ENCODE assay signal across 17 mouse cellular contexts in the genomic region with DNA sequence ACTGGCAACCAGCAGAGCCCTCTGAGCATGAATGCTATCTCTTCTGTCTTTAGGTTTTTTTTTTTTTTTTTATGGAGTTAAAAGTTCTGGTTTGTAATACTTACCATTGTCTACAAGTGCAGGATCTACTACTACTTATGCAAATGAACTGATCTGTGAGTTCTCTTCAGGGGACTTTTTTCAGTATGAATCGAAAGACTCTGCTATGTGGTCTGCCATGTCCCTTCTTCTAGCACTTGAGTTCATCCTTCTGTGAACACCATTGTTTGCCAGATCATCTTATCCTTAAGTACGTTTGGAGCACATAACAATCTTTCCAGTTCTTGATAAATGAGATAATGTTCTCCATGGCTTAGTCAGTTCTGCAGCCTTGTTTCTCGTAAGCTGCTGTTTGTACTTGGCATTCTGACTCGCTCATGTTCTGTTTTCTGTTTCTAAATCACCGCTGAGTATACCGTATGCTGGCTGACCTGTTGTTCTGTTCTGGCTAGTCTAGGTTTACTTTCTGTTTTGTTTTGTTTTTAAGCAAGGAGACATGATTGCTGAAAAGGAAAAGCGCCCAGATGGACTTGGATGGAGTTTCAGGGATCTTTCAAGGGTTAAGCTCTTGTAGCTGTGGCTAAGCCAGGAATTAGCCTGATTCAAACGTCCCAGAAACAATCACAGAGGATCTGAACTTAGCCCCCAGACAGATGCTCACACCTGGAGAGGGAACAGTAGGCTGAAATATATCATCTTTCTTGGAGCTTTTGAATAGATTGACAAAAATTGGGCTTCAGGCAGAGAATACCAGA. TPM values are rescaled to one million over a fixed set of nuclear protein-coding genes. Genes with fewer than 3 reads are reported as not detected.
DNase-seq lines count a peak whose midpoint lies in the region; ATAC-seq and TF ChIP-seq lines count a peak whose summit lies in the region.
"Had no signal": no experiment of that assay in that cellular context is flagged by ENCODE, and none has a peak within 500 bp of the region (broad histone marks: within the 10 kb centered on the region; RNA-seq: fewer than 3 reads in every experiment).

No protein-coding gene starts in this region.

- no peaks in the 10 kb centered on the region for H3K9me3 ChIP-seq in midbrain, embryonic 16.5 days (replicated peaks; ENCODE audit: control insufficient read depth, low read length, poor library complexity, severe bottlenecking)
- H3K9me3 ChIP-seq: forebrain, embryonic 15.5 days; heart, embryonic 15.5 days; kidney, embryonic 15.5 days had no signal

- DNase-seq in gastrocnemius, adult 18-20 months (ENCODE audit: low spot score), result peak; percentile 3
- no peak for DNase-seq in gastrocnemius, postnatal 10 days
- peak; percentile 4 for DNase-seq in urinary bladder, postnatal 14 days (ENCODE audit: low spot score)
- DNase-seq in urinary bladder, postnatal 4 days (ENCODE audit: low spot score in 2 of 2), result no peak
- no peak for DNase-seq in ovary, postnatal 14 days (ENCODE audit: low spot score)
- DNase-seq: adrenal gland, postnatal 36 days; cerebellum, adult 9-10 months; layer of hippocampus, postnatal 36 days; lung, postnatal 10 days; right cerebral cortex, postnatal 4 days had no signal

- H3K36me3 ChIP-seq in small intestine, adult 2 months (ENCODE audit: control insufficient read depth, insufficient read depth, low read length), result no peaks in the 10 kb centered on the region
- H3K36me3 ChIP-seq in midbrain, embryonic 16.5 days (ENCODE audit: control insufficient read depth, insufficient read depth, low read length), result no peaks in the 10 kb centered on the region
- H3K36me3 ChIP-seq: forebrain, embryonic 15.5 days; heart, embryonic 15.5 days; kidney, embryonic 15.5 days had no signal

- H3K27ac ChIP-seq in small intestine, adult 2 months (ENCODE audit: insufficient read depth, low read depth, low read length), result peak overlapping the region; percentile 59
- no peak overlapping the region for H3K27ac ChIP-seq in midbrain, embryonic 16.5 days (ENCODE audit: low read length)
- H3K27ac ChIP-seq: forebrain, embryonic 15.5 days; heart, embryonic 15.5 days; kidney, embryonic 15.5 days; liver, embryonic 14.5 days had no signal

- H3K4me1 ChIP-seq in small intestine, adult 2 months (ENCODE audit: control insufficient read depth, insufficient read depth, insufficient read length, low read length), result peaks cover 9% of the 10 kb centered on the region; the same call in 1 of the 2 replicates
- no peaks in the 10 kb centered on the region for H3K4me1 ChIP-seq in midbrain, embryonic 16.5 days (ENCODE audit: control insufficient read depth, insufficient read depth, low read length)
- H3K4me1 ChIP-seq: forebrain, embryonic 15.5 days; heart, embryonic 15.5 days had no signal

- no peak for ATAC-seq in monocyte, adult 5-6 weeks (replicated peaks; ENCODE audit: insufficient number of reproducible peaks, low FRiP score, low TSS enrichment, poor library complexity, severe bottlenecking)
- ATAC-seq in midbrain, embryonic 16.5 days, result no peak
- ATAC-seq: forebrain, embryonic 15.5 days had no signal

- WGBS in small intestine, adult 2 months, result 15% methylated on average over 8 of the region's 8 CpGs
- 64% methylated on average over 8 of the region's 8 CpGs for WGBS in midbrain, embryonic 16.5 days

- H3K9ac ChIP-seq in midbrain, embryonic 16.5 days (ENCODE audit: low read depth, low read length), result no peak overlapping the region
- H3K9ac ChIP-seq: forebrain, embryonic 15.5 days; heart, embryonic 15.5 days; kidney, embryonic 15.5 days; liver, embryonic 14.5 days had no signal

- no peak for TF ChIP-seq POLR2A in small intestine, adult 2 months (IDR thresholded peaks at IDR 0.05; ENCODE audit: low read depth, low read length)

- TF ChIP-seq CTCF in small intestine, adult 2 months (IDR thresholded peaks at IDR 0.05; ENCODE audit: extremely low read depth, insufficient read length, insufficient replicate concordance, low read depth, low read length), result no peak

- H3K4me2 ChIP-seq in midbrain, embryonic 16.5 days (ENCODE audit: low read length), result no peak overlapping the region
- H3K4me2 ChIP-seq: forebrain, embryonic 15.5 days; heart, embryonic 15.5 days; kidney, embryonic 15.5 days had no signal

- no peaks in the 10 kb centered on the region for H3K27me3 ChIP-seq in small intestine, adult 2 months (ENCODE audit: control insufficient read depth, insufficient read depth, low read length)
- no peaks in the 10 kb centered on the region for H3K27me3 ChIP-seq in midbrain, embryonic 16.5 days (ENCODE audit: control insufficient read depth, insufficient read depth, low read depth, low read length)
- H3K27me3 ChIP-seq: forebrain, embryonic 15.5 days; heart, embryonic 15.5 days; kidney, embryonic 15.5 days had no signal

- no peak overlapping the region for H3K4me3 ChIP-seq in small intestine, adult 2 months (ENCODE audit: low read depth, low read length)
- no peak overlapping the region for H3K4me3 ChIP-seq in midbrain, embryonic 16.5 days (ENCODE audit: low read depth, low read length)
- H3K4me3 ChIP-seq: forebrain, embryonic 15.5 days; heart, embryonic 15.5 days; kidney, embryonic 15.5 days had no signal

RNA-seq across cellular contexts. Expression of a gene that starts 40.3 kb away (rescaled TPM):
- under 1 TPM; 0.41 to 0.52 TPM for total RNA-seq in gastrocnemius, adult 18-20 months (2021)
- 1 to 10 TPM in 1 of 2 experiments, under 1 TPM in 1; 0.84 to 1.1 TPM for total RNA-seq in gastrocnemius, postnatal 10 days (2021)
- 0.32 TPM in 1 of 2 replicates, not detected in the other for polyA plus RNA-seq in small intestine, adult 2 months (2012; rRNA removed)
- total RNA-seq in monocyte, adult 5-6 weeks (2017), result 0.21 to 2.9 TPM in 2 of 3 replicates, not detected in the other
- 6.2 and 6.5 TPM in 2 replicates for polyA plus RNA-seq in midbrain, embryonic 16.5 days (2015; fragmentation: Nextera tagmentation; extraction: Ambion mirVana)

Comparison
In these comparisons a context has a peak if more than half of its experiments do, and no peak if none do; other contexts are left out.
1. DNase-seq: peak in gastrocnemius, adult 18-20 months (single experiment) and urinary bladder, postnatal 14 days (single experiment); none in gastrocnemius, postnatal 10 days (single experiment), urinary bladder, postnatal 4 days (0 of 2) and ovary, postnatal 14 days (single experiment).